Mouse (Mus musculus) embryonic facial prominence, embryonic 10.5 days (tissue): Measurements from ENCODE around the gene Csk. TPM values are rescaled to one million over a fixed set of nuclear protein-coding genes. Genes with fewer than 3 reads are reported as not detected.

ENCODE experiments used
- DNase-seq: peaks from one replicate; pipeline ENCODE4 v3.0.0-alpha.2; 2017; ENCODE audit warnings: low spot score
- H3K27ac ChIP-seq: fragments of 300-500 bp; sonication (generic); replicated peaks from 2 replicates; pipeline ENCODE4 v1.5.1; 2016; ENCODE audit warnings: mild to moderate bottlenecking
- H3K27me3 ChIP-seq: fragments of 300-500 bp; sonication (generic); replicated peaks from 2 replicates; pipeline ENCODE4 v1.6.1; 2016; ENCODE audit warnings: low read depth, mild to moderate bottlenecking; ENCODE audit not compliant: poor library complexity, severe bottlenecking
- H3K36me3 ChIP-seq: fragments of 300-500 bp; sonication (generic); replicated peaks from 2 replicates; pipeline ENCODE4 v1.6.1; 2016; ENCODE audit warnings: mild to moderate bottlenecking, moderate library complexity
- H3K4me1 ChIP-seq: fragments of 300-500 bp; sonication (generic); 2 replicates; pipeline ENCODE4 v1.6.1; 2016
- H3K4me3 ChIP-seq: fragments of 300-500 bp; sonication (generic); 2 replicates; pipeline ENCODE4 v1.5.1; 2016; ENCODE audit warnings: mild to moderate bottlenecking, moderate library complexity
- H3K9me3 ChIP-seq: fragments of 300-500 bp; sonication (generic); 2 replicates; pipeline ENCODE4 v1.6.1; 2016; ENCODE audit warnings: mild to moderate bottlenecking
- WGBS: fragments of 180-500 bp; shearing (Covaris S2); methylation state at CpG from one replicate; pipeline ENCODE4 v1.1.7; 2016; 5-methylcytosine and 5-hydroxymethylcytosine counted together
- polyA plus RNA-seq: library from polyadenylated mRNA; unstranded; fragments of >200 nt; fragmentation: Nextera tagmentation; extraction: Ambion mirVana; gene quantifications from 2 replicates; pipeline ENCODE4 v1.2.1, GENCODE M21; 2016

The Csk gene
- polyA plus RNA-seq, 1 experiment from 2014 or later = 38.3 TPM

- WGBS = under 1% methylated on average over 58 of the region's 58 CpGs
- peak; percentile 82 for DNase-seq
- Histone ChIP-seq H3K4me1 (peaks cover 37% of the 10 kb centered on the region), H3K27me3 (peaks cover 12% of the 10 kb centered on the region; the same call in 1 of the 2 replicates), H3K4me3 (peak within 1 kb of the TSS; percentile 90), H3K9me3 (no peaks in the 10 kb centered on the region), H3K36me3 (peaks cover 49% of the 10 kb centered on the region), H3K27ac (peak within 1 kb of the TSS; percentile 86)
These were observed 64.0 kb downstream of the Csk start, which contains the start of gene Ulk3 for GRCm38 (mm10) chr9:57589224-57590126. Gene Ulk3 (plus strand): TSS chr9:57589452.

- Histone ChIP-seq H3K27ac (no peak overlapping the region), H3K36me3 (peaks cover 76% of the 10 kb centered on the region), H3K9me3 (no peaks in the 10 kb centered on the region), H3K4me1 (peaks cover 18% of the 10 kb centered on the region), H3K4me3 (no peak overlapping the region), H3K27me3 (no peaks in the 10 kb centered on the region)
- 81% methylated on average over 3 of the region's 3 CpGs for WGBS
- no peak for DNase-seq
These were observed 68.4 kb downstream of the Csk start for GRCm38 (mm10) chr9:57584991-57585390.

- 83% methylated on average over 6 of the region's 6 CpGs for WGBS
- H3K27me3 ChIP-seq = no peaks in the 10 kb centered on the region
- no peaks in the 10 kb centered on the region for H3K9me3 ChIP-seq
- 0 out of 2 replicates have a peak, but pooled peaks cover 6% of the 10 kb centered on the region for H3K4me1 ChIP-seq
- peaks cover 63% of the 10 kb centered on the region for H3K36me3 ChIP-seq
- H3K4me3 ChIP-seq = no peak overlapping the region
- no peak for DNase-seq
- H3K27ac ChIP-seq = no peak overlapping the region
These were observed 76.1 kb downstream of the Csk start for GRCm38 (mm10) chr9:57577144-57577849.

Other genes with a start within 250 kb of the Csk start
- 20.8 and 25.4 TPM in 2 replicates for gene Ppcdc, start 213.5 kb downstream of the Csk start, polyA plus RNA-seq
- gene Scamp5, start 185.6 kb downstream of the Csk start, polyA plus RNA-seq = 9.3 and 9.6 TPM in 2 replicates
- gene Rpp25, start 149.6 kb downstream of the Csk start, polyA plus RNA-seq = 1.6 and 1.7 TPM in 2 replicates
- gene Cox5a, start 132.4 kb downstream of the Csk start, polyA plus RNA-seq = 664 and 702 TPM in 2 replicates
- gene Fam219b, start 116.1 kb downstream of the Csk start, polyA plus RNA-seq = 17.1 and 17.7 TPM in 2 replicates
- gene Mpi, start 100.9 kb downstream of the Csk start, polyA plus RNA-seq = 58.7 and 61.7 TPM in 2 replicates
- gene Scamp2, start 92.7 kb downstream of the Csk start, polyA plus RNA-seq = 44.1 and 45.3 TPM in 2 replicates
- 13.3 and 16.4 TPM in 2 replicates for gene Ulk3, start 64.2 kb downstream of the Csk start, polyA plus RNA-seq
- 1.6 and 1.8 TPM in 2 replicates for gene Cplx3, start 47.4 kb downstream of the Csk start, polyA plus RNA-seq
- gene Lman1l, start 32.9 kb downstream of the Csk start, polyA plus RNA-seq = not detected in 2 replicates
- gene Cyp1a2, start 30.1 kb upstream of the Csk start, polyA plus RNA-seq = not detected in 2 replicates
- 0.07 TPM in 1 of 2 replicates, not detected in the other for gene Cyp1a1, start 34.3 kb upstream of the Csk start, polyA plus RNA-seq
- 45.5 and 46.7 TPM in 2 replicates for gene Edc3, start 54.9 kb upstream of the Csk start, polyA plus RNA-seq
- gene Clk3, start 112.2 kb upstream of the Csk start, polyA plus RNA-seq = 93.6 and 94.8 TPM in 2 replicates
- 51.0 and 64.3 TPM in 2 replicates for gene Arid3b, start 183.2 kb upstream of the Csk start, polyA plus RNA-seq